Mouse (Mus musculus) frontal cortex, adult (tissue): ENCODE data around the gene Rcbtb2.

Experiments used
- ATAC-seq: cut with Nextera tagmentation; 2 replicates; pipeline ENCODE4 v1.9.2; 2017; ENCODE audit warnings: mild to moderate bottlenecking, moderate library complexity, mixed read lengths; ENCODE audit not compliant: low TSS enrichment

The Rcbtb2 gene

GRCm38 (mm10) chr14:73148125-73148524 is 25.3 kb downstream of the Rcbtb2 start:
- no peak for ATAC-seq

GRCm38 (mm10) chr14:73161303-73161702 is 38.5 kb downstream of the Rcbtb2 start:
- peak; percentile 83 for ATAC-seq

DNA sequence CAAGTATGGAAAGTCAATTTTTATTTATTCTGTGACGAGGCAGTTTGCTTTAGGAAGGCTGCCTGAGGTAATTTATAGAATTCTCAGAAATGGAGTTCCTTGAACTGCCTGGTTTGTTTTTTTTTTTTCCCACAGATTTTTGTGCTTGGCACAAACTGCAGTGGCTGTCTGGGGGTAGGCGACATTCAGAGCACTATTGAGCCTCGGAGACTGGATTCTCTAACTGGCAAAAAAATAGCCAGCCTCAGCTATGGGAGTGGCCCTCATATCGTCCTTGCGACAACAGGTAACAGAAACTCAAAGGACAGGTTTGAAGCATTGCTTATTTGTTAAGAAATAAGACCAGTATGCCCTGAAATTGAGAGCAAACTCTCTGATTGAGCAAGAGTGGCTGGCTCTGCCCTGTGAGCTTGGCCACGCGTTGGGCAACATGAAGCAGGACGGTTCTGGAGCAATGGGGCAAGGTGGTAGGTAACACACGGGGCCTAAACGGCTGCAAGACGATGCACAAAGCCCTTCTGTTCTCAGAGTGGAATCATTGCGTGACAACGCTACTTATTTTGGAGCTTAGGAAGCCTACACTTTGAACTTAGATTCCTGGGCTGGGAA is 39.5 kb downstream of the Rcbtb2 start:
- ATAC-seq: peak; percentile 69

DNA sequence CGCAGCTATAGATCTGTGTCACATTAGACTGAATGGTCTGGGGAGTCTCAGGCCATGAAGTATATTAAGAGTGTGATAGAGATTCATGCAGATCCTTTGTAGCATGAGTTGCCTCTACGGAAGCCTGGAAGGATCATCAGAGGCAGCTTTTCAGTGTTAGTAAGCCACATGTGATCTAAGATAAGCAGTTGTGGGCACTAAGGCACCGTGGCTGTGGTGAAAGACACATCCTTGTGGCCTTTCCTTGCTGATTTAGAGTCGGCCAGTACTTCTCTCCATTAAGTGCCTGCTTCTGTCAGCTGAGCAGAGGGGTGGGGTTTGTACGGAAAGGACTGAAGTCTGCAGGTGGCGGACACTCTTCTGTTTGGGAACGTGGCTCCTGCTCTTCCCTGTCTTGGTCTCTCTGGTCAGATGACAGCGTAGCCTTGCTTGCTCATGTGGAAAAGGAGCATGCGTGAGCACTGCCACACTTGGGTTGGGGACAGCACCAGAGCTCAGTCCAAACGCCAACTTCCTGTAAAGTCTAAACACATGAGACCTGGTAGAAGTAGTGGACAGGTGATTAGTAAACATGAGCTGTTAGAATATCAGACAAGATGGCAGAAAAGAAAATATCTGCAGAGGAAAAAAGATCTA is 40.6 kb downstream of the Rcbtb2 start:
- ATAC-seq: no peak

DNA sequence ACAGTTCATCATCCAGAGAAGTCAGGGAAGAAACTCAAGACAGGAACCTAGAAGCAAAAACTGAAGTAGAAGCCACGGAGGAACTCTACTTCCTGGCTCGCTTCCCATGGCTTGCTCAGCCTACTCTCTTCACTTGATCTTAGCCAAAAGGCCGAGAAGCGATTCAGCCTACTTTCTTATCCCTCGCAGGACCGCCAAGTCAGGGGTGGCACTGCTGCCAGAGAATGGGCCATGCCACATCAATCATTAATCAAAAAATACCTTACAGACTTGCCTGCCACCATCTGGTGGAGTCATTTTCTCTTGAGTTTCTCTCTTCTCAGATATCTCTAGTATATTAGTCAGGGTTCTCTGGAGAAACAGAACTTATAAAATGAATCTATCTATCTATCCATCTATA is 42.3 kb downstream of the Rcbtb2 start:
- no peak for ATAC-seq

DNA sequence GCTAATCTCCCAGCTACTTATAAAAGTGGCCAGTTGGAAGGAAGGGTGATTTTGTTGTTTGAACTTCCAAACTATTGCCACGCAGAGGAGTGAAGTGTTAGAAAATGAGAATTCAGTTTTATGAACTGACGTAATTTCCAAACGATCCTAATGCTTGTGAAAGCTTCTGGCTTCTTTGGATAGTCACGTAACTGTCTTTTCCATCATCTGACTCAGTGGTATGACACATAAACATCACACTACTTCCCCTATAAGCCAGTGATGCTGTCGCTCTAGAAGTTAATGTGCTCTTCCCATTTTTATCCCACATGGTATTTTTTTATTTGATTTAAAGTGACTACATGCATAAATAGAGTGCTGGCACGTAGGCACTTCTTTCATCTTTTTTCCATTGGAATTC is 45.8 kb downstream of the Rcbtb2 start:
- ATAC-seq: no peak

DNA sequence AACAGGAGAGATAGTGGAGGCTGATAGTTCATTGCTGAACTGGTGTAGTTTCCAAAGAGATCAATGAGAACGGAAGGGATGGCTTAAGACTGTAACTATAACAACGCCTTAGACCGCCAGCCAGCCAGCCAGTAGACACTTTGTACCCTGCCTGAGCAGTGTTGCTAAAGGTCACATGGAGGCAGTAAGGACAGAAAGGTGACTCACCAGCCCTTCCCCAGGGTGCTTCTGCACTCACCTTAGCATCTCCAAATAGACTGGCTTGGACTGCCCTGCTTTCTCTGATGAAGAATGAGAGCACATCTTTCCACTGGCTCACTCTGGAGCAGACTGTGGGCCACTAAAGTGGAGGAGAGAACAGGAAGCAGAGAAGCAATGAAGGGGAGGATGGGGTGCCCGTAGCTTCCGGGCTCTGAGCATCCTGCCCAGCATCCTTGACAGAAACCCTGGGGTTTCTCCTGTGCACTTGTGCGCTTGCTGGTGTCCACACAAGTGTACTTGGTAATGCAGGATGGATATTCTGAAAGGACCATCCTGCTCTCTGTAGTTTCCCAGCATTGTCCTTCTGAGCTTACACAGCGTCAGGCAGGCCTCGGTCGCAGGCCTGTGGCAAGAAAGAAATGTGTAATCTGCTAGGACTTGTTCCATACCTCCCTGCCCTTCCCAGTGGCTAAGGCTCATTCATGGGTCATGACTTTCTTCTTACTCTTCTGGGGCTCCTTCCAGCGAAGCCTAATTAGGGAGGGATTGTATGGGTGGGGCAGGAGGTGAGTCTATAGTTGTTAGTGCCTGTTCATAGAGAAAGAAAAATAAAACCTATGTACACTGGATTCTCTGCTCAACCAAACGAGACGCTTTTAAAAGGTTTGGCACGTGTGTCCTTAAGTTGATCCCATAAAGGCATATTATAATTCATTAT is 47.3 kb downstream of the Rcbtb2 start:
- no peak for ATAC-seq

DNA sequence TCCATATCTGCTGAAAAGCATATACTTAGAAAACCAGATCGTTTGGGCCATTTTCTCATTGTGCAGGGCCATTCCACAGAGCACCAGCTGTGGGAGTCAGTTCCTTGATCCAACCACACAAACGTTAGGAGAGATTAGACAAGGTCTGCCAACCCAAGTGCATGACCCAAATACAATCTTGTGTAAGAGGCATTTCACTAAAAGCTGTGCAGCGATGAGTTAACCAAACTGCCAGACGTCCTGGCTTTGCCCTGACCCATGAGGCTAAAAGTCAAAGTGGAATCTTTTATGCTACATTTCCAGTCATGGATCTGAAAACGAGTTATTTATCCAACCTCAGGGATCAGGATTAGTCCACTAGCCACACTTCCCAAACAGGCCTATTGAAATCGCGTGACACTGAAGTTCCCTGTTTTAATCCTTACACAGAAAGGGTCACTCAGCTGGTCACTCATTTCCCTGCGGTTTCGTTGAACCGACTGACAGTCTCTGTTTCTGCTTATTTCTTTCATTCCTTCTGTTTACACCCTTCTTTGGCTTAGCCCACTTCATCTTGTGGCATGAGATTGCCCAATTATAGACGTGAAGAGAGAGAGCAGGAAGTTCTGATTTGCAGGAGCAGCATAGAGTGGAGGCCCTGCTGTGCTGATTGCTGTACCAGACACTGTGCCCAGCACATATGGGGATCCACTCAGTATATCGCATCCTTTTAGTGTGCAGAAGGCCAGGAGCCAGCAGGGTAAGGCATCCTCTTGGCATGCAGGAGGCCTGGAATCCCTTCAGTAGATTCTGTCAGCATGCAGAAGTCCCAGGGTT is 49.6 kb downstream of the Rcbtb2 start:
- no peak for ATAC-seq

DNA sequence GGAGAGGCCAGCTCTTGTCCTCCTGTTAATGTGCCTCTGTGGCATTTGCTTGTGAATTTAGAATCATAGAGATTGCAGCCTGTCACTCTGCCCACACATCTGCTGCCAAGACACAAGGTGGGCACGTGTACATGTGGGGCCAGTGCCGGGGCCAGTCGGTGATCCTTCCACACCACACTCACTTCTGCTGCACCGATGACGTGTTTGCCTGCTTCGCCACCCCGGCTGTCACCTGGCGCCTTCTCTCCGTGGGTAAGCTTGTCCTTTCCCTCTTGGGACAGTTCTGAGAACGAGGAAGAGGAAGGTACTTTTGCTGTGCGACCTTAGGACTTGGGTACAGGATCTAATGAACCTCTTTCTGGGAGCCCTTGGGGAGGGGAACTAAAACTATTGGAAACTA is 50.8 kb downstream of the Rcbtb2 start:
- 0 out of 2 replicates have a peak, but pooled peaks have one; percentile 13 for ATAC-seq

DNA sequence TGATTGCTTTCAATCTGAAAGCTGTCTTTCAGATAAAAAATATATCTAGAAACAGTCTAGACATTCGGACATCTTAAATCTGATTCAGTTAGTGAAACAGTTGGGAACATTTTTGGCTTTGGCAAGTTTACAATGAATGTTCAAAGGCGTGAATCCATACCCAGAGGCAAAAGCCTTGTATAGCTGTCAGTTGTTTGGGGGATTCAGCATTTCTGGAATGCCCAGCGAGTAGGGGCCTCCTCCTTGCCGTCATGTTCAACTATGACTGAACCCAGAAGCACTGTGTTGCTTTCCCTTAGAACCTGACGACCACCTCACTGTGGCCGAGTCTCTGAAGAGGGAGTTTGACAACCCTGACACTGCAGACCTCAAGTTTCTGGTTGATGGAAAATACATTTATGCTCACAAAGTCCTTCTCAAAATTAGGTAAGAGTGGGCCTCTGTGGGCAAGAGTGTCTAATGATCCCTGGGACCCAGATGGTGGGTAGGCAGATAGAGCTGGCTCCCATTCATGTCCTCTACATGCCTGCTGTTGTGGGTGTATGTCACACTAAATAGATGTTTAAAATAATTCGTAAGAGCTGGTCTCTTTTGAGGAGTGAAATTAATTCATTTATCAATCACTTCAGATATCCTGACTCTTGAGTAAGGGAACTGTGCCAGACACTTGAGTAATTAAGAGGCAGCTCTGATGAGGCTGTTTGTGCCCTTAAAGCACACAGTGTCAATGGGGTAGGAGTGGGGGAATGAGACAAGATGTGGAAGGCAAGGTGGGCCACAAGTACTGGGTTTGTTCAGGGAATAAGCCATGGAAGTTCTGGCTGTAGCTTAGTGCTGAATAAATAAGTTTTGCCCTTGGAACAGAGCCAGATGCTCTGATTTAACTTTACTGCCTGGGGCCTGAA is 51.5 kb downstream of the Rcbtb2 start:
- peak; percentile 39; the same call in 1 of the 2 replicates for ATAC-seq

- no peak for ATAC-seq
Measured at GRCm38 (mm10) chr14:73175031-73175430, 52.2 kb downstream of the Rcbtb2 start.

DNA sequence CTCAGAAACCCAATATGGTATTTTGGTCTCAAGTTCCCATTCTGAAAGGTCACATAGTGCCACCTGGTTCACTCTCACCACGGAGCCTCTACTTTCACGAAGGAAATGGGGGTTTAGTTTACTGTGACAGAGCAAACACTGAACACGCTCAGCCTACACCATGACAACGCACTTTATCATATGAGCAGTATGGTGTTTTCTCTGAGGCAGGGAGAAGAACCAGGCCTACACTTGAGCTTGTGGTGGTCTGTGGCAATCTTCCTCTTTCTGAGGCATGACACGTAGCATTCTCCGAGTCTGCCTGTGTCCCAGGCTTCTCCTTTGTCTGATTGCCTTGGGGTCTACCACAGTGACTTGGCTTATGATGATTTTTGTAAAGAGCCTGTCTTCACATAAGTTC is 53.0 kb downstream of the Rcbtb2 start:
- no peak for ATAC-seq

- no peak for ATAC-seq
Measured at GRCm38 (mm10) chr14:73176266-73176665, 53.4 kb downstream of the Rcbtb2 start.

GRCm38 (mm10) chr14:73177961-73178360 is 55.1 kb downstream of the Rcbtb2 start:
- no peak for ATAC-seq

GRCm38 (mm10) chr14:73179221-73179681 is 56.4 kb downstream of the Rcbtb2 start:
- ATAC-seq: peak; percentile 7; the same call in 1 of the 2 replicates

GRCm38 (mm10) chr14:73180671-73181070 is 57.8 kb downstream of the Rcbtb2 start:
- no peak for ATAC-seq

DNA sequence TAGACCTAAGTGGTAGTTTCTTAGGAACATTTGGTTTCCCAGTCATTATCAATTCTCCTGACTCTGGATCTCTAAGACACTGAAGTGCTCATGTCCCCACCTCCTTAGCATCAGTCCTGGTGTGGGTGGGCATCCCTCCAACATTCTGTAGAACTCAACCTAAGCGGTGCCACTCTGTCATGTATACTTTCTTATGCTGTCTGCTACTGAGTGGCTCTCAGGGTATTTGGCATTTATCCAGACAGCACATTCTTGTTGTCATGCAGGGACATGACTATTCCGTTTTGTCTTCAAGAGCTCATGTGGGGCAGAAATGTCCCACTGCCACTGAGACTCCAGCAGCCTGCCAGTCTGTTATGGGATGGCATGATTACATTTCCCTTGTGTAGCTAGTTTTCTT is 58.3 kb downstream of the Rcbtb2 start:
- no peak for ATAC-seq

DNA sequence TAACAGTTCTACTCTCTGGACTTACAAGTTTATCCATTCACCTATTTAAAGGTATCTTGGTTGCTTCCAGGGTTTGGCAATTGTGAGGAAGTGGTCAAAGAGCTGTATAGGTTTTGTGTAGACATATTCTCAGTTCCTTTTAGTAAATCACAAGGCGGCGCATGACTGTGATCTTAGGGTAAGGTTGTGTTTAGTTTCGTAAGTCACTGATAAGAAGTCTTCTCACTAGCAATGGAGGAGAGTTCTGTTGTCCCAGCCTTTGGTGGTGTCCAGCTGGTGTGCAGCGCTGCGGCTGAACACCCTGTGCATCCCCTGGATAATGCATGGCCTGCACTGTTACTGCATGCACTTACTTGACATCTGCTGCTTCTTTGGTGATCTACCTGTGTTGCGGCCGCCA is 64.0 kb downstream of the Rcbtb2 start:
- ATAC-seq: no peak

DNA sequence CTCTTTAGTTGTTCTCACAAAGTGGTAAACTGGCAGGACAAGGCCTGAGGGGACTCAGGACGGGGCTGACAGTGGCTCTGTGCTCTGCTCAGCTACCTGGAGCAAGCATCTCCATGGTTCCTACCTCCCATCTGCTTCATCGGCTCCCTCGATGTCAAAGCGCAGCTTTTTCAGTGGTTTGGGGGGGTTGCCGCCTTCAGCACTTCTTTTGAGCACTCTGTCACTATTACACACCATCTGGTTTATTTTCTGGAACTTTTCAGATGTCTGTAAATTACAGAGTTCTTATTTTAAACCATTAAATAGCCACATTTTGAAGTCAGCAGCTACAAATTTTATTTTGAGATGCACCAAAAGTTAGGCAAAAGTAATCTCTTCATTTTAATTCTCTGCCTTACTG is 76.2 kb downstream of the Rcbtb2 start:
- peak; percentile 72 for ATAC-seq

DNA sequence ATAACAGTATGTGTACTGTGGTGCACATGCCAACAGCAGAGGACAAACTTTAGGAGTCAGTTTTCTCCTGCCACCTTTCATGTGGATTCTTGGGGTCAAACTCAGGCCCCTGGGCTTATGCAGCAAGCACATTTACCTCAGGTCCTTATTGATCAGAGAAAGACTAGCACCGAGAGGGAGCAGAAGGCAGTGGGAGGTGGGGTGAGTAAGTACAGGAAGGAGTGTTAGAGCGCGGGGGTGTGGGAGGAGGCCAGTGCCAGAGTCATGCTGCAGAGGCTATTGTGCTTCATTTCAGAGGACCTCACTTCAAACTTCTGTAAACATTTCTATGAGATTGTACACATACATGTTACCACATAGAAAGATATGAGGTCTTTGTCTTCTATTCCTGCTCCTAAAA is 78.6 kb downstream of the Rcbtb2 start:
- no peak for ATAC-seq

DNA sequence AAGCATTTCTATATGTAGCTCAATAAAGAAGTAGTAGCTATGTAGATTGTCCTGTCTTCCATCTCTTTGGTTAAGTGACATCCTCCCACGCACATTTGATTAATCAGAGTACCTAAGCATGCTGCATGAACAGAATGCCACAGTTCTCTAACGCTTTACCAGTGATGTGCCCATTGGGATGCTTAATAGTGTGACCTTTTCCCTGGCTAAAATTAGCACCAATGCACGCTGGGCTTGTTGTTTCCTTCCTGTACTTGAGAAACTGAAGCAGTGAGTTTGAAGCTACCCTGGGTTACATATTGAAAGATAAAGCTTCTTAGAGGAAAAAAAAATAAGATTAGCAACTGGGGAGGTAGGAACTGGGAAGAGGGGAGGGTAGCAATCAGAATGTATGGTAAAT is 81.2 kb downstream of the Rcbtb2 start:
- ATAC-seq: no peak
